Mouse (Mus musculus) CD8-positive naive resting alpha-beta T cell, adult 2 months (primary cell): ENCODE data around the gene Ptgr2.
A peak's percentile ranks its signal among the peaks of the same experiment; 100 is the strongest.
"Not testable (repeated sequence)": the region's sequence is repeated elsewhere in the genome, so short reads cannot be mapped to it uniquely, and the experiment has no call there.

ENCODE experiments used
- DNase-seq, 2 experiments: peaks; one replicate each; pipeline ENCODE4 v3.0.0; 2022; ENCODE audit warnings: low read depth in 2 of 2, low spot score in 2 of 2

Gene Ptgr2

DNA sequence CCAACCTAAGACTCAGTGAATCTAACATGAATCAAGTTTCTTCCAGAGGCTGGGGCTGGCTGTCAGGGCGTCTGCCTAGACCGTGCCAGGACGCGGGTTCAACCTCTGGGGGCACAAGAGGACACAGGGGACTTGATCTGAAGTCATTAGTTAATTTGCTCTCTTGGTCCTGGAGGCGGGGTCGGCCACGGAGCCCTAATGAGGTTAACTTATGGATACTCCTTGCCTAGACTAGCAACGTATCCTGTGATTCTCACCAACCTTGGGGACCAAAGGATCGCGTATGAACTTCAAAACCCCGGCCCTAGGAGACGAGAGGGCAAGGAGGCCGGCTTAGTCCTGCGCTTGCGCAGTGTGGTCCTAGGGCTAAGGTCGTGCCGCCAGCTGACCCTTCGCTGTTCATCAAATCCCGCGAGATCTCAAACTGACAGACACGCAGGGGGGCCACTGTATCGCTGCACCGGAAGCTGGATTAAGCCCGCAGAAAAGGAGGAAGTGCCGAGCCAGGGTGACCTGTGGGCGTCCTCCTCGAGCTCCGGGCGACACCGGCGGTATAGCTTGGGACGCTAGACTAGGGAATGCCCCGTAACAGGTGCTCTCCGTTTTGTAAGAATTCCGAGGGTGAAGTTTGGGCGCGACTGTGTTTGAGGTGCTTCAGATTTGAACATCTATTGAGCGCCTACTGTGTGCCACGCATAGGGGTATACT lies at the start of gene Ptgr2:
Ptgr2 (plus strand) TSS at position 348 of the 708 bp plus-strand sequence.
- peak; percentile 88 to 90 for DNase-seq

DNA sequence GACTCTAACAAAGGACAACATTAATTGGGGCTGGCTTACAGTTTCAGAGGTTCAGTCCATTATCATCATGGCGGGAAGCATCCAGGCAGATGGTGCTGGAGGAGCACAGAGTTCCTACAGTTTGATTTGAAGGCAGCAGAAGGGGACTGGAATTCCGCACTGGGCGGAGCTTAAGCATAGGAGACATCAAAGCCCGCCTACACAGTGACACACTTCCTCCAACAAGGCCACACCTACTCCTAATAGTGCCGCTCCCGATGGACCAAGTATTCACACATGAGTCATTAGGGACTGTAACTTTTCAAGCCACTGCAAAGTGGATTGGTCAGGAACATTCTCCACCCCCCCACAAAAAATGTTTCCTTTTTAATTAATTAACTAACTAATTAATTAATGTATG lies 49.5 kb upstream of the Ptgr2 start:
- no peak for DNase-seq

DNA sequence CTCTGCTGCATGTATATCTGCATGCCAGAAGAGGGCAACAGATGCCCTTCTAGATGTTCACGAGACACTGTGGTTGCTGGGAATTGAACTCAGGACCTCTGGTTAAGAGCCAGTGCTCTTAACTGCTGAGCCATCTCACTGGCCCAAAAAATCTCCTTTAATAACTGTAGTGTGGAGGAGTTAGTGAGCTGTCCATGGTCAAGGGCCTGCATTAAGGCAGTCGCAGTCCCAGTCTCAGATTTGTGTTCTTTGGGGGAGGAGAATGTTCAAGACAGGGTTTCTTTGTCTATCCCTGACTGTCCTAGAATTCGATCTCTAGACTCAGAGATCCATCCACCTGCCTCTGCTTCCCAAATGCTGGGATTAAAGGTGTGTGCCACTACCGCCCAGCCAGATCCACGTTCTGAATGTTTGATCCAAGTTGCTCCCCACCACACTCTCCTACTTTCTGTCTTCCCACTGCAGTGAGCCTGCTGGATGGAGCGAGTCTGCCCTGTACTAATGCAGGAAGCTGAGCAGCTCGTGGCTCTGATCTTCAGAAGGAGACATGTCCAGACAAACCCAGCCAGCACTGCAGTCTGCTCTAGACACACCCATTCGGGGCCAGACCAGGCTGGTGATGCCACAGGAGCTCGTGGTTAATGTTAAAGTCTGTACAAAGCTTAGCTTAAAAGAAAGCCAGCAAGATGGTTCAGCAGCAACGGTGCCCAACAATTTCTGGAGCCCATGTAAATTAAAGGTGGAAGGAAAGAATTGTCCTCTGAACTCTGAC lies 48.9 kb upstream of the Ptgr2 start:
- DNase-seq: no peak

DNA sequence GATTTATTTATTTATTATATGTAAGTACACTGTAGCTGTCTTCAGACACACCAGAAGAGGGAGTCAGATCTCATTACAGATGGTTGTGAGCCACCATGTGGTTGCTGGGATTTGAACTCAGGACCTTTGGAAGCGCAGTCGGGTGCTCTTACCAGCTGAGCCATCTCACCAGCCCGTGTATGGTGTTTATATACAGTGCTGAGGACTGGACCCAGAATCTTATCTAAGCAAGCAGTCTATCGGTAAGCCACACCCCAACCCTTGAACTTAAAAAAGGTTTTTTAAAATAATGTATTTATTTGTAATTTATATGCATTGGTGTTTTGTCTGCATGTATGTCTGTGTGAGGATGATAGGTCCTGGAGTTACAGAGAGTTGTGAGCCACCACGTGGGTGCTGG lies 48.0 kb upstream of the Ptgr2 start:
- DNase-seq: not testable (repeated sequence)

DNA sequence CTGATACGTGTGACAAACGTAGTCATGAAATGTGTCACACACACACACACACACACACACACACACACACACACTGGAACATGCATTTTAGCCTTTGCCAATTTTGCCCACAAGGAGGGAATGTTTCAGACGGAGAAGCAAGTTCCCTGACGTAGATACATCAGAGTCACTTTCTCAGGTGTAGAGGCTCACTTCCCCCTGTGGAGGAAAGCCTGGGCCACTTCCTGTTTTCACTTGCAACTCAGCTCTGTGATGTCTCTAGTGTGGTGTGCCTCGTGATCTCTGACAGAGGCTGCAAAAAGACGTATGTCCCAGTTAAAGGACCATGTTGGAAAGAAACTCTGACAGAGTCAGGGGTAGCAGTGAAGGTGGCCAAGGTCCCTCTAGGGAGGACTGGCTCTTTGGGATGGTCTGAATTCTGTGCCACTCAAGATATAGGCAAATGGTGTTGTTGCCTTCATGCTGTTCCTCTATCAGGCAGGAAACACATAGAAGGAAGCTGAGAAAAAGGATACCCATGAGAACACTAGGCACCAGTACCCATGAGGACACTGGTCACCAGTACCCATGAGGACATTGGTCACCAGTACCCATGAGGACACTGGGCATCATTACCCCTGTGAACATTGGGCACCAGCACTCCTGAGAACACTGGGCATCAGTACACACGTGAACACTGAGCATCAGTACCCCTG lies 41.8 kb upstream of the Ptgr2 start:
- DNase-seq: peak; percentile 90 to 91

DNA sequence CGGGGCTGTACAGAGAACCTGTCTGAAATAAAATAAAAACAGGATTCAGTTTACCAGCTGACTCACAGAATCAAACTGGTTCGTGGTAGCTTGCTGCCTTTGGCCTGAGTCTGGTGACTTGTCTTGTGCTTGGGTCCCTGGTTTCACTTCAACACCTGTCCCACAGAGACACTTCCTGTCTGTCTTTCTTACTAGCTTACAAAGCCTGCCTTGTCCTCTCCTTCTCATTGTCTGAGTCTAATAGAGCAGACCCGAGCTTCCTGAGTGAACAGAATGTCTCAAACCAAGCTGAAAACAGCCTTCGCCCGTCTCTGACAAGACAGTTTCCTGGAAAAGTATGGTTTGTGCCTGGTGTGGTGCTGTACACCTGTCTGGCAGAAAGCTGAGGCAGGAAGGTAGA lies 39.3 kb upstream of the Ptgr2 start:
- DNase-seq: peak; percentile 38 to 43

DNA sequence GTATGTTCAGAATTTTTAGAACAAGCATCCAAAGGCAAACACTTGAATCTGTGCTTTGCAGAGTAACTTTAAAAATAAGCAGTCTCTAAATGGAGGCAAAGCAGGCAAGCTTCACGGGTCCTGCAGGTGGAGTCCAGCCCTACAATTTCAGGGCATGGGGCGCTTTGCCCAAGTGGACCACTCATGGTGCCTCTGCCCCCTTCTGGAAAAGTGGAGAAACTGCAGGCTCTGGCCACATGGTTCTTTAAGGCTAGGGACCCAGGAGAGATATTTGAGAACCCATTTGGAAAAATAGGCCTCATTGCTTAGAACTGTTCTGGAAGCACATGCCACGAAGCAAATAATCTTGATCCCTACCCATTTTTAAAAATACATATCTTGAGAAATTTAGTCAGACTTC lies 35.8 kb upstream of the Ptgr2 start:
- peak; percentile 68 to 75 for DNase-seq

DNA sequence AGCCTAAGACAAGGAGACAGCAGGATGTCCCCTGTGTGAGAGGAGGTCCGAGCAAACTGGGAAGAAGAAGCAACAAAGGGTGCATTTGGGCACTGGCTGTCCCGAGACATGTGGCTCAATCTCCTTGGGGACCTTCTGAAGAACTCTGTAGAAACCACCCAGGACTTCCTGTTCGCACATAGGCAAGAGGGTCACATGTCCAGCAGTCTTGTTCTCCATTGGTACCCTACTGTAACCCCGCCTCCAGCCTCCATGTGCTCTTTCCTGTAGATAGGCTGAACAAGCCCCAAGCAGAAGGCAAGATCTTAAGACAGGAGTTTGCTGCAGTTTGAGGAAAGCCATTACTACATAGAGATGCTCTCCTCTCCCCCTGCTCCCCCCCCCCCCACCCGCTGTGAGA lies 32.2 kb upstream of the Ptgr2 start:
- no peak for DNase-seq

DNA sequence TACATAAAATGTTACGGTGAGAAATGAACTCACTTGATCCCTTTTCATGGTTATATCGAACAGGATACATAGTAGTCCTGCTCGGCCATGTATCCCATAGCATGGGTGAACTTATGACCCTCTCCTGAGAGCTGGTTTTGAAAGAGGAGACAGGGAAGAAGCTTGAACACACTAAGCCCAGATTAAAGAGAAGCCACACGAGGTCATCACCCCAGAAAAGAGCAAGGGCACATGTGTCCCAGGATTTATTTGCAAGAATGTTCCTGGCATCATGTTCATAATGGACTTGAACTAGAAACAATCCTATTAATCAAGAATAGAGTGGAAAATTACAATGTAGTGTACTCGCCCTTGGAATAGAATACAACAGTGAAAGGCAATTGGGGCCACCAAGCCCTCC lies 30.1 kb upstream of the Ptgr2 start:
- no peak for DNase-seq

DNA sequence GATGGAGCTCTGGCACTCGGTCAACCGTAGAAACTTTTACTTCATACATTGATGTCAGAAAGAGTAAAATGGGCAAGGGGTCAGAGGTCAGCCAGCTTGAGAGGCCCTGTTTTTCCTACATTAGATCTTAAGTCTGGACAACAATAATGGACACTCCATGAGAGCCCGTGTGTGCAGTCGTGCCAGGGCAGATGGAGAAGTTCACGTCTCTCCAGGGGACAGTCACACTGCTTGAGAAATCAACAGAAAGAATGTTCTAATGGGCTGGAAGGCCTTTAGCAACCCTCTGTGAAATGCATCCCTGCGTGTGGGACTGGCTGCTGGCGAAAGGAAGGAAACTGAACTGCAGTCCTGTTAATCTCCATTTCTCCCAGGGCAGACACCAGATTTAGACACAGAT lies 24.7 kb upstream of the Ptgr2 start:
- DNase-seq: no peak

DNA sequence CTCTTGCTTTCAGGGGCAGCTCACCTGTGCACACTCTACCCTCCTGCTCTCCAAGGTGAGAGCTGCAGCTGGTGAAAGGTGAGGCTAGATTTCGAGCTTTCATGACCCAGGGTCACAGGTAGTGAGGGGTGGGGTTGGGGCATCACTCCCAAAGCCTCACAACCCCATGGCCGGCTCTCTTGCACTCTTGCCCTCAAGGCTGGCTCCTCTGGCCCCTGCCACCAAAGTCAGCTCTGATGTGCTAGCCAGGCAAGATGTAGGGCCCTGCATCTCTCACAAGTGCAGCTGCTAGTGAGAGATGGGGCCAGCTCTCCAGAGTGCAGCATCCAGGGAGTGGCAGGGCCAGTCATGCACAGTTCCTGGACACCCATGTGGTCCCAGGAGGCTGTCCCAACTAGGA lies 17.8 kb upstream of the Ptgr2 start:
- DNase-seq: no peak

DNA sequence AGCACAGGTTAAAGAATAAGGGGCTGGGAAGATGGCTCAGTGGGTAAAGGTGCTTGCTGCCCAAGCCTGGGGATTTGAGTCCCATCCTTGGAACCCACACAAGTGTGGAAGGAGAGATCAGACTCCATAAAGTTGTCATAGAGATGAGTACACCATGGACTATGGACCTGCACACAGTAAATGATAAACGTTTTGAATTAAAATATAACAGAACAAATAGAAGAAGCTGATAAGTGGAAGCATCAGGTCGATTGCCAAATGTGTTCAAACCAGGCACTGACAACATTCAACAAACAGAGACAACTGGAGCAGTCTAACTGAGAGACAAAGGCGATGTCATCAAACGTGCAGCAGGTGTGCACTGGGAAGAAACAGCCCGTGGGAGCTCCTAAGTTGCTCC lies 11.7 kb upstream of the Ptgr2 start:
- DNase-seq: no peak

DNA sequence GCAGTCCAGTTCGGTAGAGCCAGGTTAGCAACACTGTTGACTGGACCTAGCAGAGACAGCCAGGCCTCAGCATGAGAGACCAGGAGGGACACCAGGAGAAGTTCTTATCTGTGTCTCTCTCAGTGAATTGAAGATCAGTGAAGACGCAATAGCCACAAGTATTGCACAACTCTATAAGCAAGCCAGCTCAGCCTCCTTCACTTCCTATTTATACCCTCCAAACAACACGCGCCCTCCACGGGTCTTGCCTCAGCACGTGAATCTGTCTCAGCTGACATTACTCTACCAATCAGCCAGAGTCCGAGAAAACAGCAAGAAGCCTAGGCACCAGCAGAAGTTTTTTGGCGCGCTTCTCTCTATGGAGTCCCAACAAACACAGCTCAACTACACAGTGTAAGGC lies 9.7 kb upstream of the Ptgr2 start:
- DNase-seq: no peak

DNA sequence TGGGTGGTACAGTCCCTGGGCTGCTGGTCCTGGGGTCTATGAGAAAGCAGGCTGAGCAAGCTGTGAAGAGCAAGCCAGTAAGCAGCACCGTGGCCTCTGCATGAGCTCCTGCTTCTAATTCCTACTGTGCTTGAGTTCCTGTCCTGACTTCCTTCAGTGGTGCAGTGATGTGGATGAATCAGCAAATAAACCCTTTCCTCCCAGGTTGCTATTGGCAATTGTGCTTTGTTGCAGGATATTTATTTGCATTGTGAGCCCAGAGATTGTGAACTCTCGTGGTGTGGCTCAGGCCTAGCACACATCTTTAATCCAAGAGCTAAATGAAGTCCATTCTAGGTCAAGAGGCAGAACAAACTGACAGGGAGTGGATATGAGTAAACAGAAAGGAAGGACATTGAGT lies 8.7 kb upstream of the Ptgr2 start:
- no peak for DNase-seq

DNA sequence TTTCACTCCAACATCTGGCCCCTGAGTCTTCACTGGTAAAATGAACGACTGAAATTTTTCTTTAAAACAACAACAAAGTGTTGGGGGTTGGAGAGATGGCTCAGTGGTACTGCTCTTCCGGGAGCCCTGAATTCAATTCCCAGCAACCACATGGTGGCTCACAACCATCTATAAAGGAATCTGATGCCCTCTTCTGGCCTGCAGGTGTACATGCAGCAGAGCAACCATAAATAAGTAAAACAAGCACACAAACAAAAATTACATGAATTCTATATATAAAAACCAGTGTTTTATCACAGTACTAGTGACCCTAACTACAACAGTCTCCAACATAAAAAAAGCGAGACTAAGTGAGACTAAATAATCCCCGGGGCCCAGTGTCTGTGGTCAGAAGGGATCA lies 8.2 kb upstream of the Ptgr2 start:
- DNase-seq: no peak

DNA sequence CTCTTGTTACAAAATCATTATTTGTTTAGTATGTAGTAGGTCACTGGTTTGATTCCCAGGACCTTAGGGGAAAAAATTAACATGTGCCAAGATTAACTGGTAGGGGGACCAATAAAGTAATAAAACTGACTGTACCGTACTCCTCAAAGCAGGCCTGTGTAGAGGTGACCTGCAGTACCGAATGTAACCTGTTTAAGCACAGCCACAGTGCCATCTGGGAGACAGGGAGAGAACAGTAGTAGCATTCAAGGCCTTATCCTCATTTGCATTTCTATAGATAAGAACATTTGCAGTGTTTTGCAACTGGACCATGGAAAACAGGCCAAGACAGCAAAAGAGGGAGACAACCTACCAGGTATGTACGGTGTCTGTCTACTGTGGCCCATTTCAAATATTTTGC lies 7.2 kb upstream of the Ptgr2 start:
- no peak for DNase-seq

DNA sequence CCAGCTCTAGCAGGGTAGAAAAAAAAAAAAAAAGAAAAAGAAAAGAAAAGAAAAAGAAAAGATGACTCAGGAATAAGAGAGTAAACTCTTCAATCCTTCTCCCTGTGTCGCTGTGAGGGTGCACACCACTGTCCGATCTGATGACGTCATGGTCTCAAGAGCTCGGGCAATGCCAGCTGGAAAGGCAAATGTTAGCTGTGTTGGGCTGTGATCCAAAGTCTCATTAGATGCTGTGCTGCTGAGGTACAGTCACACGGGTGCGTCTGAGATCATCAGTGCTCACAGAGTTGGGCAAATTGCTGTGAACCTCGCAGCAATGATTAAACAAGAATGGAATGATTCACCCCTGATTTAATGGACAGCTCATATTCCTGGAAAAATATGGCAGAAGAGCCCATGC lies 6.1 kb upstream of the Ptgr2 start:
- no peak for DNase-seq

DNA sequence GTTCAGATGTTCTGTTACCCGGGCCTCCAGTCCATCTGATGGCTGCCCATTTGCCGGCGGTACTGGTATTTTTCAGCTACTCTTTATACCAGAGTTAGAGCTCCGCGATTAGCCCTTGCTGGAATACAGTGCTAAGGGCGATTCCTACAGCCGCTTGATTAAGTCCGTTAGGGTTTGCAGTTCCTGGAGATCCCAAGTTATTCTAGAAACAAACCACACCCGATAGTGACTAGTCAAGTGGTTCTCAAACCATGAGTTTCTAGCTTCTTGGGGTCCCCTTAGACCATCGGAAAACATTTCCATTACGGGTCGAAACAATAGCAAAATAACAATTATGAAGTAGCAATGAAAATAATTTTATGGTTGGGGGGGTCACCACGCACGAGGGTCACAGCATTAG lies 641 bp upstream of the Ptgr2 start:
- DNase-seq: no peak

DNA sequence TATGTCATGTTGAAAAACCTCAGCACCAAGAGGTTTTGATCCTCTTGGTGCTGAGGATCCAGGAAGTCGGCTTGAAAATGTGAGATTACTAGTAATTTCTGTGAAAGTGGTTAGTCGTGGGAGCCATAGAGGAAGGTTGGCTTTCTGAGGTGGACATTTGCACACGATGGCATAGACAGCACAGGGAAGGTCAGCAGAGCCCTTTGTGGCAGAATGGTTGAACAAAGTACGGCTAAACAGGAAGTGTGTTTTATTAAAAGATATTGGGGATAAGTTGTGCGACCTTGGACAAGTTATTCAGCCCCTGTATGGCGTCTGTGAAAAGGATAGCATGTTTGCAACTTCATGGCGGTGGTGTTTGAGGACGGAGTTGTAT lies 549 bp downstream of the Ptgr2 start:
- DNase-seq: no peak

DNA sequence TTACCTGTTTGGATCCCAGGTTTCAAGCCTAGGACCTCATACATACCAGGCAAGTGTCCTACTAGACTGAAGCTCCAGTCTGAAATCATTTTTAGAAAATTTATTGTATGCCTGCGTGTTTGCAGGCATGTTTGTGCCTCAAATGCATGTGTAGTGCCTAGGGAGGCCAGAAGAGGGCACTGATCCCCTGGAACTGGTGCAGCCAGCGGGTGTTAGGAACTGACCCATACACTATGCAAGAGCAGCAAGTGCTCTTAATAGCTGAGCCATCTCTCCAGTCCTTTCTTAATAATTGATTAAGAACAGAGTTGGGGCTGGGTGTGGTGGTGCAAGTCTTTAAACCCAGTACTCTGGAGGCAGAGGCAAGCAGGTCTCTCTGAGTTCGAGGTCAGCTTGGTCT lies 3.4 kb downstream of the Ptgr2 start:
- peak; percentile 21 to 31 for DNase-seq

DNA sequence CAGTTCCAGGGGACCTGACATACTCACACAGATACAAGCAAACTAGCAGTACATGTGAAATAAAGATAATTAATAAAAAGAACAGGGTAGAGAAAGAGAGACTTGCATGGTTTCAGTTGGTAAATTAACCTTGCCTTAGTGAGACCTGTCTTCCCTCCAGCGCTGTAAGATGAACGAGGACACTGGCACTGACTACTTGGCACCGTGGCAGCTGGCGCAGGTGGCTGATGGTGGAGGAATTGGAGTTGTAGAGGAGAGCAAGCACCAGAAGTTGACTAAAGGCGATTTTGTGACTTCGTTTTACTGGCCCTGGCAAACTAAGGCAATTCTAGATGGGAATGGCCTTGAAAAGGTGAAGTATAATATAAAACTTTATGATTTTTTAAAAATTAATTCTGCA lies 12.8 kb downstream of the Ptgr2 start:
- DNase-seq: no peak

DNA sequence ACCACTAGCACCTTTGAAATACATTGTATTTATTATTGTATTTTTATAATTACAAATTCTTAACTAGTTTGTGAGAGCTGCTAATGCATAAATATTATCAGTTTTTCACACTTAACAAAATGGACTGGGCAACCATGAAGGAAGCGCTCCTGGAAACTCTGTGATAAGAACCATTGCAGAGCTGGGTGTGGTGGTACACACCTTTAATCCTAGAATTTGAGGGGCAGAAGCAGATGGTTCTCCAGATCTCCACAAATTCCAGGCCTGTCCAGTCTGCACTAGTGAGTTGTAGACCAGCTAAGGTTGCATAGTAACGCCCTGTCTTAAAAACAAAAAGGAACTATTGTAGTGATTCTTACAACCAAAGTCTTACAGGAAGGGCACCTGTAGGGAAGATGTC lies 14.2 kb downstream of the Ptgr2 start:
- no peak for DNase-seq
